Mouse (Mus musculus) inflammation-experienced regulatory T-cells, adult 16 weeks (primary cell): ENCODE data around the gene Phkg1. TPM values are rescaled to one million over a fixed set of nuclear protein-coding genes. Genes with fewer than 3 reads are reported as not detected.

ENCODE experiments used
- polyA plus RNA-seq: library from polyadenylated mRNA; unstranded; fragments of 100-300 nt; shearing (Covaris generic); gene quantifications from one replicate; pipeline ENCODE4 v1.2.1, GENCODE M21; 2017

Gene Phkg1
- polyA plus RNA-seq, result 0.13 TPM

GRCm38 (mm10) chr5:129898449-129898848, at the start of gene Phkg1:
Phkg1 (minus strand) TSS chr5:129898549.

GRCm38 (mm10) chr5:129941495-129942045, 43.2 kb upstream of the Phkg1 start, which contains the start of gene Vkorc1l1:
Vkorc1l1 (plus strand) TSS chr5:129941970.

GRCm38 (mm10) chr5:129908242-129908965, 10.1 kb upstream of the Phkg1 start, which contains the start of gene Nupr1l:
Nupr1l (plus strand) TSS chr5:129908540.

GRCm38 (mm10) chr5:129895198-129896088, 2.9 kb downstream of the Phkg1 start, which contains the start of gene Zbed5:
Zbed5 (plus strand) TSS chr5:129895723.

GRCm38 (mm10) chr5:129886911-129887636, 11.3 kb downstream of the Phkg1 start, which contains the start of gene Chchd2:
Chchd2 (minus strand) TSS chr5:129887470.

GRCm38 (mm10) chr5:129846752-129847557, 51.4 kb downstream of the Phkg1 start, which contains the start of gene Sumf2:
Sumf2 (plus strand) TSS chr5:129846986.

Other genes starting within 250 kb of the Phkg1 start
- gene Zfp11, start 228.4 kb downstream of the Phkg1 start, polyA plus RNA-seq, result 4.8 TPM
- not detected for gene Sept14, start 190.0 kb downstream of the Phkg1 start, polyA plus RNA-seq
- gene Mrps17, start 183.1 kb downstream of the Phkg1 start, polyA plus RNA-seq, result 127 TPM
- 32.4 TPM for gene Nipsnap2, start 173.5 kb downstream of the Phkg1 start, polyA plus RNA-seq
- 70.0 TPM for gene Psph, start 111.1 kb downstream of the Phkg1 start, polyA plus RNA-seq
- 34.8 TPM for gene Sumf2, start 51.6 kb downstream of the Phkg1 start, polyA plus RNA-seq
- 481 TPM for gene Chchd2, start 11.1 kb downstream of the Phkg1 start, polyA plus RNA-seq
- 2.7 TPM for gene Zbed5, start 2.8 kb downstream of the Phkg1 start, polyA plus RNA-seq
- not detected for gene Nupr1l, start 10.0 kb upstream of the Phkg1 start, polyA plus RNA-seq
- gene Vkorc1l1, start 43.4 kb upstream of the Phkg1 start, polyA plus RNA-seq, result 7.3 TPM
- 63.8 TPM for gene Gusb, start 104.5 kb upstream of the Phkg1 start, polyA plus RNA-seq
- gene Asl, start 130.7 kb upstream of the Phkg1 start, polyA plus RNA-seq, result 98.1 TPM
- 53.4 TPM for gene Crcp, start 130.7 kb upstream of the Phkg1 start, polyA plus RNA-seq
- 2.4 TPM for gene Tpst1, start 174.8 kb upstream of the Phkg1 start, polyA plus RNA-seq
- 6.8 TPM for gene Kctd7, start 246.3 kb upstream of the Phkg1 start, polyA plus RNA-seq